Mouse (Mus musculus): ENCODE results near the gene Rapgef5.

- TF ChIP-seq CTCF (IDR thresholded peaks at IDR 0.05; ENCODE audit: low read depth) (no peak), EP300 (optimal IDR thresholded peaks at IDR 0.05) (no peak)
These were observed 211.9 kb downstream of the Rapgef5 start for GRCm38 (mm10) chr12:117728178-117728611.

All from stomach, postnatal 0 days (tissue).